Mouse (Mus musculus) bone marrow, adult 2 months (tissue): ENCODE results near the gene Smurf2. TPM values are rescaled to one million over a fixed set of nuclear protein-coding genes. Genes with fewer than 3 reads are reported as not detected.

Source experiments
- H3K27ac ChIP-seq: fragments of 200-500 bp; 2 replicates; pipeline ENCODE4 v1.5.1; 2012; ENCODE audit warnings: low read depth, mild to moderate bottlenecking, control low read depth, inconsistent platforms, low read length; ENCODE audit not compliant: control insufficient read depth, poor library complexity, insufficient read depth
- H3K4me1 ChIP-seq: fragments of 200-500 bp; 2 replicates; pipeline ENCODE4 v1.6.1; 2011; ENCODE audit warnings: low read length; ENCODE audit not compliant: control insufficient read depth, insufficient read depth
- H3K4me3 ChIP-seq: fragments of 200-500 bp; replicated peaks from 2 replicates; pipeline ENCODE3; 2011; ENCODE audit warnings: mild to moderate bottlenecking, low read depth, low read length, control low read depth; ENCODE audit not compliant: control insufficient read depth
- CTCF ChIP-seq: fragments of 200-500 bp; IDR thresholded peaks from 2 replicates; pipeline ENCODE4 v1.5.1; 2011; ENCODE audit warnings: low read length, control low read depth; ENCODE audit not compliant: control insufficient read depth, insufficient read depth
- POLR2A ChIP-seq: fragments of 200-500 bp; IDR thresholded peaks from 2 replicates; pipeline ENCODE4 v1.6.1; 2011; ENCODE audit warnings: low read depth, mild to moderate bottlenecking, control low read depth, low read length, borderline replicate concordance; ENCODE audit not compliant: control insufficient read depth
- WGBS: fragments of 180-500 bp; shearing (Covaris S2); methylation state at CpG from one replicate; pipeline ENCODE4 v1.1.7; 2018; 5-methylcytosine and 5-hydroxymethylcytosine counted together
- polyA plus RNA-seq: library from polyadenylated mRNA; stranded (reverse); fragments of >200 nt; gene quantifications from 2 replicates; pipeline ENCODE4 v1.2.4, GENCODE M21; 2011; ENCODE audit warnings: low replicate concordance; ENCODE audit not compliant: missing spikeins, insufficient read depth, insufficient read length

The Smurf2 gene
- polyA plus RNA-seq, 1 experiment = 34.6 TPM

DNA sequence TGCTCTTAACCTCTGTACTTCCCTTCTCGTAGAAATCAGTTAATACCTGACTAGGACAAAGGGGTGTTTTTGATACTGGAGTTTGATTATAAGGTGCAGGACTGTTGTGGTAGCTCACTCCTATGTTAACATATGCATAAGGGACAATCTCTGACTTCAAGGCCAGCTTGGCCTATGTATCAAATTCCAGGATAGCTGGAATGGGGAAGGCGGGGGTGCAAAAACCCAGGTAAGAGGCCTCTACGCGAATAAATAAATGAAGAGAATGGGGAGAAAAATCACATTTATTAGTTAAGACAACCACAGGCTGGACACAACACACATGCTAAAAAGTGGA is 140.5 kb downstream of the Smurf2 start:
- Histone ChIP-seq H3K4me3 (no peak overlapping the region), H3K4me1 (no peaks in the 10 kb centered on the region; the same call in 1 of the 2 replicates), H3K27ac (peak overlapping the region; percentile 95; the same call in 1 of the 2 replicates)
- TF ChIP-seq CTCF (no peak), POLR2A (no peak)
- WGBS = 71% methylated on average over 4 of the region's 4 CpGs

DNA sequence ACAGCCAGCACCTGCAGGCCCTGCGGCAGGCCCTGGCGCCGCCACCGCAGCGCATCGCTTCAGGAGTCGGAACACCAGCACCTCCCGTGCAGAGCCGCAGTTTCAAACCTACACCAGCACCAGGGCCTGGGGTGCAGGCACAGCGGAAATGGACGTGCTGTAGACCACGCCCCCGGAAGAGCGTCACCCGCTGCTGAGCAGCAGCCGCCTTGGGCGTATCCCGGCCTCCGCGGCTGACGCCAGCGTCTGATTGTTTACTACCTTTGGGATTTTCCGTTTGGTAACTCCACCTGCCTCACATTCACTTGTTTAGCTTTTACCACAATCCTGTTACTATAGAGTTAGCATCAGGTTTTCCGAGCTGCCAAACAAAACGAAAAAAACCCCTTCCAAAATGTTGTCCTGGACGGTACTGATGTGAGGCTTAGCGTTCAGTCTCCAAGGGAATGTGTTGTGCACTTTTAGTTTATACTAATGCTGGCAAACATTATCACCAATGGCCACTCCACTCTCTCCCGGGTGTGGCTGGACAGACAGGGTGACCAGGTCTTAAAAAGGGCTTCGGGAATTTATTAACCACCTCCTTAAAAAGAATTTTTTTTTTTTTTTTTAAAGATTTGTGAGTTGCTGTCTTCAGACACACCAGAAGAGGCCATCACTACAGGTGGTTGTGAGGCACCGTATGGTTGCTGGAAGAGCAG is 141.0 kb downstream of the Smurf2 start, which contains the start of gene Polg2:
Gene Polg2 (minus strand): TSS at position 150 of the 701 bp plus-strand sequence.
- no peaks in the 10 kb centered on the region; the same call in 1 of the 2 replicates for H3K4me1 ChIP-seq
- TF ChIP-seq POLR2A = peak; percentile 97
- no peak for TF ChIP-seq CTCF
- H3K4me3 ChIP-seq = peak within 1 kb of the TSS; percentile 83
- 2% methylated on average over 30 of the region's 30 CpGs for WGBS
- H3K27ac ChIP-seq = peak within 1 kb of the TSS; percentile 95

DNA sequence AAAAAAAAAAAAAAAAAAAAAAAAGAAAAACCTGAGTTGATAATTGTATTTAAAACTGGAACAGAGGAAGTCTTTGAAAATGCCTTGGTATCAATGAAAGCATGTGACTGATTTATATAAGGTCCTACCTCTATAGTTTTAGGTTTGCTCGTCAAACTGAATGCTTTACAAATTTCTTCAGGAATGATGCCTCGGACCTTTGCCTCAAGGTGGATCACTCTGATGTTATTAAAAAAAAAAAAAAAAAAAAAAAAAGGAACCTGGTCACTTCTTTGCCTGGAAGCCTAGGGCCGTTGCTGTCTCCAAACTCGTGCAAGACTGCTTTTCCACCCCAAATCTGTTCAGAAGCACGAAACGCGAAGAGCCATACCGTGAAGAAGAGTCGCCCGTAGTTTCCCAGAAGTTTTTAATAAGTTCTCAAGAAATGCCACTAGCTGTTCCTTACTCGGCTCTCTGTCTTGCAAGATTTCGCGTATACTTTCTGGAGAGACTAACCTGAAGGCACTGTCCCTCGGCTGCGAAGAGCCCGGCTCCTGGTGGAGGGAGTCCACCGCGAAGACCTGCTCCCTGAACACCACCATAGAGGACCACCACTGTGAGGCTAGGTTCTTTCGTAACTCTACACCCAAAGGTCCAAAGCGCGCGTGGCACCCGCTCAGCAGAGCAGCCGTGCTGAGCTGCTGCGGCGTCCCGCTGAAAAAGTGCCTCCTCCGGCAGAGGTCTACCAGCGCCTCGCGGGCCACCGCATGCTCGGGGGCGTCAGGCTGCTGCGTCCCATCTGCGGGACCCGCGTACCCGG is 141.7 kb downstream of the Smurf2 start:
- H3K4me1 ChIP-seq = no peaks in the 10 kb centered on the region; the same call in 1 of the 2 replicates
- TF ChIP-seq POLR2A = no peak
- TF ChIP-seq CTCF = no peak
- under 1% methylated on average over 39 of the region's 39 CpGs for WGBS
- peak overlapping the region; percentile 95 for H3K27ac ChIP-seq
- peak overlapping the region; percentile 83 for H3K4me3 ChIP-seq

DNA sequence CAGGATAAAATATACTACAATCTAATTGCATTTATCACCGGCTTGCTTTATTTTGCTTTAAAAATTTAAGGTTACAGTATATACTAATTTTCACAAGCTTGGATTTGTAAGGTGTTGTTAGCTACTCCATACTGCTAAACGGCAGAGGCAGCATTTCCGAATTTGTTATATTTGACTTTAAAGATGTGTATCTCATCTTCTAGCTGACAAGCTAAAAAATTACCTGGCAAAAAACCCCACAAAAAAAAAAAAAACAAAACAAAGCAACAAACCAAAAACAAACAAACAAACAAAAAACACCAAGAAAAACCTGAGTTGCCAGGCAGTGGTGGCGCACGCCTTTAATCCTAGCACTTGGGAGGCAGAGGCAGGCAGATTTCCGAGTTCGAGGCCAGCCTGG is 142.4 kb downstream of the Smurf2 start:
- Histone ChIP-seq H3K4me3 (no peak overlapping the region), H3K27ac (no peak overlapping the region), H3K4me1 (no peaks in the 10 kb centered on the region; the same call in none of the 2 replicates)
- TF ChIP-seq CTCF (no peak), POLR2A (no peak)
- WGBS = 71% methylated on average over 7 of the region's 7 CpGs

DNA sequence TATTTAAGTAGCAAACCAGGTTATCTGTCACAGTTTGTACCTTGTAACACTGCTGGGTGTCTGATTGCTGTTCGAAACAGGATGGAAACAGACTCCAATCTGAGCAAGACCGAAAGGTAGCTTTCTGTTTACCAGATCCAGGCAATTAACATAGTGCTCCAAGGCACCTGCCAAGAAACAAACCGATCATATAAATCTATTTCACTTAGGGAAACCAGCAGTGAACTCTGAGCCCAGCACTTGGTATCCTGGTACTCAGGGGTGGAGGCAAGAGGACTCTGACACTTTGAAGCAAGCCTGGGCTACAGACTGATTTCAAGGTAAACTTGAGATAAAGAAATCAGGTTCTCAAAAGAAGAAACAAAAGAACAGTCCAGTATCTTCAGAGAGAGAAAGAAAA is 143.1 kb downstream of the Smurf2 start:
- WGBS = 72% methylated on average over 3 of the region's 3 CpGs
- H3K4me3 ChIP-seq = no peak overlapping the region
- H3K27ac ChIP-seq = no peak overlapping the region
- no peak for TF ChIP-seq POLR2A
- TF ChIP-seq CTCF = no peak
- H3K4me1 ChIP-seq = no peaks in the 10 kb centered on the region; the same call in none of the 2 replicates

DNA sequence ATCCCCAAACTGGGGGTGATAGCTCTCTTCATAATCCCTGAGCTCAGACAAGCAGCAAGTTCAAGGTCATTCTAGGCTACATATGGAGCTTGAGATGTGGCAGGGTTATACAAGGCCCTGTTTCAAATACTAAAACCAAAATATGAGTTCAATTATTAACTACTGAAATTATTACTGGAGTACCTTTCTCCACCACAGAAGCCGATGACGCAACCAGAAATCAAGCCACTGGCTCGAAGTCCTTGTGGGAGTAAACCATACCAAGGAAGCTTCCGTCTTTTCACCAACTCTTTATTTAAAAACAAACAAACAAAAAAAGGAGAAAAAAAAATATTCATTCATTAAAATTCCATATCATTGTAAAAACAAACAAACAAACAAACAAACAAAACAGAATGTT is 143.6 kb downstream of the Smurf2 start:
- WGBS = 44% methylated on average over 4 of the region's 4 CpGs
- no peak overlapping the region for H3K27ac ChIP-seq
- H3K4me3 ChIP-seq = no peak overlapping the region
- no peaks in the 10 kb centered on the region; the same call in none of the 2 replicates for H3K4me1 ChIP-seq
- TF ChIP-seq CTCF (no peak), POLR2A (no peak)

DNA sequence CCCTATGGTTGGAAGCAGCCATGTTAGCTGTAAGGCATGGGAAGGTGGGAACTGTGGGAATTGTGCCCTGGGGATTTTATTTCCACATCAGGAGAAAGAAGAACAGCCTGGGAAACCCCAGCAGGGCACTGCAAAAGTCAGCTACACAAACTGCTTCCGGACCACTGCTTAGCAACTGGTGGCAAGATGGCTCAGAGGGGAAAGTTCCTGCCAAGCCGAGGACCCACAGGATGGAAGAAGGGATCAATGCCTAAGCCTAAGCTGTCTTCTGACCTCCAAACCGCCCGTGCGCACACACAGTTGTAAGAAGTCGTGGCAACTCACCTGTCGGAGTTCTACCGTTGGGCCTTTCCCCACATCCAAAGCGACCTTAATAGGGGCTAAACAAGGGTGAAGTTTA is 147.5 kb downstream of the Smurf2 start:
- no peak overlapping the region for H3K4me3 ChIP-seq
- no peaks in the 10 kb centered on the region; the same call in 1 of the 2 replicates for H3K4me1 ChIP-seq
- 86% methylated on average over 9 of the region's 9 CpGs for WGBS
- H3K27ac ChIP-seq = no peak overlapping the region
- TF ChIP-seq POLR2A = no peak

DNA sequence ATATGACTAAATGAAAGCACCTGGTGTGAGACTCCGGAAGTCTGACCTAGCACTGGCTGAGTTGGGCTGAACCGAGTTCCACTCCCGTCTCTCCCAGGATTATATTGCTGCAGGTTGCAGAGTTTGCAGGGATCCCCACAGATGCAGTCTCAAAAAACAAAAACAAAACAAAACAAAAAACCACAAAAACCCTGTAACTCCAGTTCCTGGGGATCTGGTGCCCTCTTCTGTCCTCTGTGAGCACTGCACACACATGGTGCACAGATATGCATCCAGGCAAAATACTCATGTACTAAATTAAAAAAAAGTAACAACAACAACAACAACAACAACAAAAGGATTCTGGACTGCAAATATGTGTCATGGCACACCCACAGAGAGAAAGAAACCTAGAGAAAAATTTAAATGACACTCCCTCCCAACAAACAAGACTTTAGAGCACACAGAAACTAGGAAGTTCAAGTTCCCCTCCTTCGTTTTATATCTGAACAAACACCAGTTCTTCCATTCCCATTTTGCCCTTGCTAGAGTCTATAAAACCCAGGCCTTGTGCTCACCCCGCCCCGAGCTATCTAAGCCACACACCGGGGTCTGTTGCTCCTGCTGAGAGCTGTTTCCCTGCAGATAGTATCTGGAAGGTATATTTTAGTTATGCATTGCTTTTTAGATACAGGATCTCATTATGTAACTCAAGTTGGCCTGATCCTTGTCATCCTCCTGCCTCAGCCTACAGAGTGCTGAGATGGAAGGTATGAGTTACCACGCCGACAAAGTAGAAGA is 150.1 kb downstream of the Smurf2 start:
- 72% methylated on average over 9 of the region's 9 CpGs for WGBS
- Histone ChIP-seq H3K4me1 (no peaks in the 10 kb centered on the region; the same call in 1 of the 2 replicates), H3K27ac (no peak overlapping the region), H3K4me3 (no peak overlapping the region)
- TF ChIP-seq CTCF (peak; percentile 79), POLR2A (no peak)

Other genes with a start within 250 kb of the Smurf2 start
- 21.7 and 33.5 TPM in 2 replicates for gene Pecam1, start 170.1 kb downstream of the Smurf2 start, polyA plus RNA-seq
- 8.9 and 38.3 TPM in 2 replicates for gene Milr1, start 169.5 kb downstream of the Smurf2 start, polyA plus RNA-seq
- 4.9 and 6.1 TPM in 2 replicates for gene Polg2, start 141.2 kb downstream of the Smurf2 start, polyA plus RNA-seq
- 448 and 600 TPM in 2 replicates for gene Ddx5, start 131.5 kb downstream of the Smurf2 start, polyA plus RNA-seq
- 39.6 and 53.9 TPM in 2 replicates for gene Cep95, start 131.5 kb downstream of the Smurf2 start, polyA plus RNA-seq
- gene Kpna2, start 78.8 kb upstream of the Smurf2 start, polyA plus RNA-seq = 46.9 and 70.5 TPM in 2 replicates
- gene 1810010H24Rik, start 105.0 kb upstream of the Smurf2 start, polyA plus RNA-seq = 0.90 TPM in 1 of 2 replicates, not detected in the other
- gene Bptf, start 211.4 kb upstream of the Smurf2 start, polyA plus RNA-seq = 37.4 and 43.4 TPM in 2 replicates